Mouse (Mus musculus): ENCODE measurements around the gene Slc25a51.
"Not testable (repeated sequence)": the region's sequence is repeated elsewhere in the genome, so short reads cannot be mapped to it uniquely, and the experiment has no call there.

Gene Slc25a51

GRCm38 (mm10) chr4:45399421-45400210 lies 8.9 kb downstream of the Slc25a51 start:
- DNase-seq (ENCODE audit: low read depth), result no peak

DNA sequence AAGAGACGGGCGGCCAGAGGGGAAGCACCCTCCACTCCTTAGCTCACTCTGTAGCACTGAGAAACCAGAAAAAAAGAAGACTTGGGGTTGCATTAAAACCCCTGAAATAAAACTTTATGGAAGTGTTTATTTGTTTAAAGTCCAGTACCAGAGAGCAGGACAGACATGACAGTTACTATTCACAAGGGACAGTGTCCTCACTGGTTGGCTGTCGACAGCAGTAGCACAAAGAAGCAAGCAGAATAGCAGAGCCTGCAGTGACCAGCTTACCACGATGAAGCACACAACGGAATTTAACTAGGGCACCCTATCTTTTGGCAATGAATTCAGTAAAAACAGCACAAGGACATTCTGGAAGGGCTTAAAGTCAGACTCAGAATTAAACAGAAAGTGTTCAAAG lies 10.3 kb downstream of the Slc25a51 start:
- DNase-seq (ENCODE audit: low read depth), result not testable (repeated sequence)

GRCm38 (mm10) chr4:45396211-45396610 lies 12.4 kb downstream of the Slc25a51 start:
- peak; percentile 65 for DNase-seq (ENCODE audit: low read depth)

GRCm38 (mm10) chr4:45393658-45394057 lies 14.9 kb downstream of the Slc25a51 start:
- peak; percentile 37 for DNase-seq (ENCODE audit: low read depth)

GRCm38 (mm10) chr4:45392994-45393393 lies 15.6 kb downstream of the Slc25a51 start:
- no peak for DNase-seq (ENCODE audit: low read depth)

- DNase-seq (ENCODE audit: low read depth), result no peak
These were observed 16.0 kb downstream of the Slc25a51 start for GRCm38 (mm10) chr4:45392572-45392971.

GRCm38 (mm10) chr4:45392099-45392498 lies 16.5 kb downstream of the Slc25a51 start:
- DNase-seq (ENCODE audit: low read depth), result no peak

DNA sequence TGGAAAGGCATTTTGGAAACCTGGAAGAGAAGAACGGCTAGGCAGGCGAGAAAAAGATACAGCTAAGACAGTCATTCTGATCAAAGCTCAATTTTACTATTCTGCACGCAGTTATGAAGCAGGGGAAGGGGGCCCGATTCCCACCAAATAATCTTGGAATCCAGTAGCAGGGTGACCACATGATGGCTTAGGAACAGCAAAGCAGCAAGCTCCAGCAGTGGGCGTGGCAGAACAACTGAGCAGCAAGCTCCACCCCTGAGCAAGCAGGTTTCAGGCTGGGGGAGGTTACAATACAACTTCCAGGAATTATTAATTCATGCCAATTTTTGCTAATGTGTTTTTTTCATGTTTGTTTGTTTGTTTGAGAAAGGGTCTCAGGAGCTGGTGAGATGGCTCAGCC lies 21.3 kb downstream of the Slc25a51 start:
- not testable (repeated sequence) for DNase-seq (ENCODE audit: low read depth)

GRCm38 (mm10) chr4:45382133-45382532 lies 26.4 kb downstream of the Slc25a51 start:
- DNase-seq (ENCODE audit: low read depth), result not testable (repeated sequence)

- DNase-seq (ENCODE audit: low read depth), result not testable (repeated sequence)
These were observed 27.5 kb downstream of the Slc25a51 start for GRCm38 (mm10) chr4:45380903-45381580.

- DNase-seq (ENCODE audit: low read depth), result no peak
These were observed 32.0 kb downstream of the Slc25a51 start for GRCm38 (mm10) chr4:45376573-45376972.

DNA sequence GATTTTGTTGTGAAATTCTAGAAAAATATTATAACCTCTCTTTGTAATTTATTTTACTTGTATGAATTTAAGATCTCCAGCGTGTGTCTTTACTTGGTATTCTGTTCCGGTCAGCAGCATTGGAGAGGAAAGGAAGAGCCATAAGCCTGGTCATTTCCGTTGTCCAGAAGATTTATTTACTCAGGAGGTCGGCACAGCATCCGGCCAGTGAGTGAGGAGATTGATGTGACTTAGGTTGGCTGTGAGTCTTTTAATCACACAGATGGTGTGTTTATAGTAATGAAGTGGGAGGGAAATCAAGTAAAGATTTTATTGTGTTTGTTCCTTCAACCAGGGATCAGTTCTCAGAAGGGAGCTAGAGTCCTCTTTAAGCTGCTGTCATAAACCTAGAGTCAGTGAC lies 33.7 kb downstream of the Slc25a51 start:
- no peak for DNase-seq (ENCODE audit: low read depth)

DNA sequence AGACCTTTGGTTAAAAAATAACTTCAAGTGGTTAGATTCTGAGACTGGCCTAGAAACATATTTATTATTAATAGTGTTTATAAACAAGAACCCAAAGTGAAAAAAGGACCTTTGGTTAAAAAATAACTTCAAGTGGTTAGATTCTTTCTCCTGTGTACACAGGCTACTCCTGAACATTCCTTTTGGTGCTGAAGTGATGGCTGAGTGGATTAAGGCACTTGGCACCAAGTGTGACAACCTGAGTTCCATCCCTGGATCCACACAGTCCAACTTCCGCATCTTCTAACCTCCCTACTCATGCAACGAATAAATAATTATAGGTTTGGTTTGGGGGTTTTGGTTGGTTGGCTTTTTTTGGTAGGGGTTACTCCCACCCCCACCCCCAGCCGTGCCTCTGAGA lies 37.3 kb downstream of the Slc25a51 start:
- no peak for DNase-seq (ENCODE audit: low read depth)

GRCm38 (mm10) chr4:45356653-45357052 lies 51.9 kb downstream of the Slc25a51 start:
- peak; percentile 65 for DNase-seq (ENCODE audit: low read depth)
